Comparison of ENCODE assay signal across 16 mouse cellular contexts in the genomic region with DNA sequence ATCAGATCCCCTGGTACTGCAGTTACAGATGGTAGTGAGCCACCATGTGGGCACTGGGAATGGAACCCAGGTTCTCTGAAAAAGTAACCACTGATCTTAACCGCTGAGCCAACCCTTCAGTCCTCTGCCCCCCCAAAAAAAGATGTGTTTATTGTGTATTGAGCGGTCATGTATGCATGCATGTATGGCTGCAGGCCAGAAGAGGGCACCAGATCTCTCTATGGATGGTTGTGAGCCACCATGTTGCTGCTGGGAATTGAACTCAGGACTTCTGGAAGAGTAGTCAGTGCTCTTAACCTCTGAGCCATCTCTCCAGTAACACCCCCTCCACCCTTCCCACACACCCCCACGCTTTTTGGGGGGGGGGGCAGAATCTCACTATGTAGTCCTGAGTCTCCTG. TPM values are rescaled to one million over a fixed set of nuclear protein-coding genes. Genes with fewer than 3 reads are reported as not detected.
DNase-seq lines count a peak whose midpoint lies in the region; ATAC-seq and TF ChIP-seq lines count a peak whose summit lies in the region.
"Had no signal": no experiment of that assay in that cellular context is flagged by ENCODE, and none has a peak within 500 bp of the region (broad histone marks: within the 10 kb centered on the region; RNA-seq: fewer than 3 reads in every experiment).

No protein-coding gene starts in this region.

- TF ChIP-seq RAD21 in MEL (IDR thresholded peaks at IDR 0.05; ENCODE audit: low read depth, low read length): peak; percentile 47

- WGBS in liver, adult 2 months: 94% methylated on average over 3 of the region's 3 CpGs

- no peaks in the 10 kb centered on the region for H3K27me3 ChIP-seq in liver, adult 2 months (ENCODE audit: control insufficient read depth, insufficient read depth, low read length)
- no peaks in the 10 kb centered on the region for H3K27me3 ChIP-seq in MEL (ENCODE audit: control insufficient read depth in 1 of 2, insufficient read depth in 2 of 2, low read length in 2 of 2)

- no peaks in the 10 kb centered on the region for H3K9me3 ChIP-seq in MEL (replicated peaks; ENCODE audit: insufficient read depth, low read length)
- H3K9me3 ChIP-seq: limb, embryonic 10.5 days; midbrain, embryonic 12.5 days had no signal

- H3K4me1 ChIP-seq in liver, adult 2 months (ENCODE audit: control insufficient read depth, insufficient read depth, low read length): peaks cover 4% of the 10 kb centered on the region
- no peaks in the 10 kb centered on the region for H3K4me1 ChIP-seq in MEL (ENCODE audit: control insufficient read depth in 1 of 2, insufficient read depth in 2 of 2, low read length in 2 of 2)

- peaks cover 8% of the 10 kb centered on the region; the same call in 1 of the 2 replicates for H3K36me3 ChIP-seq in liver, adult 2 months (ENCODE audit: control insufficient read depth, insufficient read depth, low read length)
- H3K36me3 ChIP-seq in MEL (ENCODE audit: control insufficient read depth in 1 of 2, insufficient read depth in 2 of 2, low read length in 2 of 2): no peaks in the 10 kb centered on the region

- no peak for TF ChIP-seq POLR2A in liver, adult 2 months (IDR thresholded peaks at IDR 0.05; ENCODE audit: extremely low read depth, insufficient read depth, low read length)
- TF ChIP-seq POLR2A in MEL (IDR thresholded peaks at IDR 0.05; ENCODE audit: control insufficient read depth in 1 of 2, insufficient read depth in 1 of 2, low read depth in 1 of 2, low read length in 2 of 2, poor library complexity in 1 of 2): no peak

- H3K9ac ChIP-seq in liver, adult 2 months (ENCODE audit: low read depth, low read length): no peak overlapping the region
- H3K9ac ChIP-seq in MEL (ENCODE audit: control insufficient read depth, low read depth, low read length, poor library complexity, severe bottlenecking): no peak overlapping the region
- H3K9ac ChIP-seq: midbrain, embryonic 12.5 days had no signal

- intact Hi-C loops in gastrocnemius, adult 2 months (cut with DNase I): no loop called here

- no peaks in the 10 kb centered on the region for H3K79me2 ChIP-seq in liver, adult 2 months (ENCODE audit: control insufficient read depth, insufficient read depth, low read length)
- H3K79me2 ChIP-seq in MEL (ENCODE audit: control insufficient read depth, insufficient read depth, low read length, poor library complexity): no peaks in the 10 kb centered on the region

- no peak overlapping the region for H3K4me3 ChIP-seq in gastrocnemius, adult 2 months
- H3K4me3 ChIP-seq in liver, adult 2 months (ENCODE audit: insufficient read depth, low read depth, low read length): no peak overlapping the region
- H3K4me3 ChIP-seq in MEL (ENCODE audit: control insufficient read depth in 1 of 2, insufficient read depth in 1 of 2, low read depth in 2 of 2, low read length in 2 of 2): no peak overlapping the region
- H3K4me3 ChIP-seq: limb, embryonic 10.5 days; midbrain, embryonic 12.5 days had no signal

- no peak for DNase-seq in gastrocnemius, adult 2 months
- no peak for DNase-seq in gastrocnemius, adult 8-10 months (ENCODE audit: low spot score in 2 of 2)
- no peak for DNase-seq in liver, adult 2 months (ENCODE audit: extremely low read depth, low read depth, low spot score)
- DNase-seq in liver: no peak
- peak; percentile 24 for DNase-seq in 3T3-L1 (ENCODE audit: low read depth, low spot score)
- peak; percentile 50 for DNase-seq in MEL (ENCODE audit: low read depth, low spot score)
- DNase-seq in right cerebral cortex, adult 2 months (ENCODE audit: low spot score in 2 of 2): no peak
- DNase-seq: cerebellum, adult 11-12 months; embryo, embryonic 11 days; heart, adult 18-20 months; lung, postnatal 10 days had no signal

- peak; percentile 35; the same call in 1 of the 2 replicates for TF ChIP-seq CTCF in gastrocnemius, adult 2 months (IDR thresholded peaks at IDR 0.05)
- TF ChIP-seq CTCF in liver, adult 2 months (IDR thresholded peaks at IDR 0.05; ENCODE audit: low read depth, low read length): peak; percentile 22; the same call in 1 of the 2 replicates
- TF ChIP-seq CTCF in MEL (IDR thresholded peaks at IDR 0.05 in 2 of 3, conservative IDR thresholded peaks at IDR 0.05 in 1 of 3; ENCODE audit: control insufficient read depth in 1 of 3, insufficient read depth in 1 of 3, low read depth in 2 of 3, low read length in 3 of 3, poor library complexity in 1 of 3, severe bottlenecking in 1 of 3): peak; percentile 47 to 72 (median 62)

- ATAC-seq in frontal cortex, adult (ENCODE audit: low TSS enrichment): no peak

- no peak overlapping the region for H3K27ac ChIP-seq in gastrocnemius, adult 2 months
- H3K27ac ChIP-seq in liver, adult 2 months (replicated peaks; ENCODE audit: insufficient read depth, low read depth, low read length): no peak overlapping the region
- no peak overlapping the region for H3K27ac ChIP-seq in MEL (ENCODE audit: control insufficient read depth, low read depth, low read length)
- H3K27ac ChIP-seq: limb, embryonic 10.5 days; midbrain, embryonic 12.5 days had no signal

- TF ChIP-seq EP300 in MEL (IDR thresholded peaks at IDR 0.05; ENCODE audit: low read depth in 1 of 2, low read length in 2 of 2): no peak

TF ChIP-seq in MEL, 35 proteins besides CTCF, POLR2A, EP300 and RAD21:
- no peak for TF ChIP-seq POLR2AphosphoS2 (IDR thresholded peaks at IDR 0.05; ENCODE audit: low read length)
- no peak for TF ChIP-seq ZNF384 (IDR thresholded peaks at IDR 0.05; ENCODE audit: low read depth, low read length)
- TF ChIP-seq ZC3H11A (IDR thresholded peaks at IDR 0.05; ENCODE audit: low read depth, low read length): peak; percentile 30
- TF ChIP-seq SMC3 (IDR thresholded peaks at IDR 0.05; ENCODE audit: low read depth, low read length): peak; percentile 69
TF ChIP-seq in MEL: peak in this region for 2.

RNA-seq across cellular contexts. Expression of a gene that starts 47.6 kb away (rescaled TPM):
- total RNA-seq in gastrocnemius, adult 2 months (2021): not detected
- not detected for total RNA-seq in gastrocnemius, adult 8-10 months (2022)
- total RNA-seq in liver, adult 2 months (2014; rRNA removed): not detected in 2 replicates
- polyA plus RNA-seq in liver, adult 2 months (2012; rRNA removed): not detected in 2 replicates
- 0.16 and 0.35 TPM in 2 replicates for total RNA-seq in MEL (2012; rRNA removed)
- polyA plus RNA-seq in MEL (2012; ENCODE audit: insufficient read depth in 1 of 2, insufficient read length in 2 of 2, low read depth in 1 of 2, low replicate concordance in 2 of 2, missing spikeins in 1 of 2): under 1 TPM in 1 of 2 experiments, not detected in 1; 0.19 TPM
- total RNA-seq: adrenal gland, postnatal 4 days; heart, adult 18-20 months; layer of hippocampus, postnatal 10 days had no signal

RNA-seq across cellular contexts. Expression of a gene that starts 58.8 kb away (rescaled TPM):
- total RNA-seq in gastrocnemius, adult 2 months (2021): not detected
- total RNA-seq in gastrocnemius, adult 8-10 months (2022): not detected
- 238 and 251 TPM in 2 replicates for total RNA-seq in liver, adult 2 months (2014; rRNA removed)
- polyA plus RNA-seq in liver, adult 2 months (2012; rRNA removed): 219 and 222 TPM in 2 replicates
- total RNA-seq in MEL (2012; rRNA removed): not detected in 2 replicates
- polyA plus RNA-seq in MEL (2012; ENCODE audit: insufficient read depth in 1 of 2, insufficient read length in 2 of 2, low read depth in 1 of 2, low replicate concordance in 2 of 2, missing spikeins in 1 of 2): not detected

Comparison
In these comparisons a context has a peak if more than half of its experiments do, and no peak if none do; other contexts are left out.
1. DNase-seq: peak in 3T3-L1 (single experiment) and MEL (single experiment); none in gastrocnemius, adult 2 months (single experiment), gastrocnemius, adult 8-10 months (0 of 2), liver, adult 2 months (single experiment), liver (single experiment) and right cerebral cortex, adult 2 months (0 of 2).
2. RNA of a gene that starts 58.8 kb away (total RNA-seq): 238 to 251 TPM in liver, adult 2 months; not detected in gastrocnemius, adult 2 months, not detected in gastrocnemius, adult 8-10 months and not detected in MEL; every median in the first group is over 100 times any median in the second.
3. Peak in every context shown above with its lines, with median percentiles within 50 percentile points of each other: CTCF ChIP-seq.